Mouse (Mus musculus) spleen, adult 12 weeks (tissue): Measurements from ENCODE around the gene D930020B18Rik.
A peak's percentile ranks its signal among the peaks of the same experiment; 100 is the strongest.

Experiments used
- DNase-seq: peaks from one replicate; pipeline ENCODE4 v3.0.0; 2022; ENCODE audit warnings: low spot score

D930020B18Rik gene

GRCm38 (mm10) chr10:121641272-121642053, at the start of gene D930020B18Rik:
TSS of gene D930020B18Rik (plus strand) at chr10:121641588.
- DNase-seq, result no peak

DNA sequence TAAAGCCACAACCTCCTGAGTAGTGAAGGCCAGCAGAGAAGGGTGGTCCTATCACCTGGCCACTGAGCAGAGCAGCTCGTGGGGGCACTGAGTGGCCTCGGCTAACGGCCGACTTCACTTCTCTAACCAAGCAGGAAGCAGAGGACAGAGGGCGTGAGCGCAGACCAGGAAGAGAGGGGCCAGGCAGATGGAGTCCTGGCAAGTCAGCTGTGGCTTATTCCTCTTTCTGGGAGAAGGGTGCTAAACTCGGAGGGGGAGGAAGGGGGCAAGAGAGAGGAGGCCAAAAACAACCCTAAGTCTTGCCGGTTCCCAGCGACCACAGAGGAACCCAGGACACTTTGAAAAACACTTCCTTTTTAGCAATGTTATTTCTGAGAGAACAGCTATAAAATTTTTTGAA, 44.8 kb upstream of the D930020B18Rik start:
- DNase-seq, result no peak

- no peak for DNase-seq
These were observed 40.1 kb upstream of the D930020B18Rik start for GRCm38 (mm10) chr10:121601272-121601671.

- DNase-seq, result no peak
These were observed 37.8 kb upstream of the D930020B18Rik start for GRCm38 (mm10) chr10:121603556-121603955.

GRCm38 (mm10) chr10:121604632-121605344, 36.6 kb upstream of the D930020B18Rik start:
- no peak for DNase-seq

DNA sequence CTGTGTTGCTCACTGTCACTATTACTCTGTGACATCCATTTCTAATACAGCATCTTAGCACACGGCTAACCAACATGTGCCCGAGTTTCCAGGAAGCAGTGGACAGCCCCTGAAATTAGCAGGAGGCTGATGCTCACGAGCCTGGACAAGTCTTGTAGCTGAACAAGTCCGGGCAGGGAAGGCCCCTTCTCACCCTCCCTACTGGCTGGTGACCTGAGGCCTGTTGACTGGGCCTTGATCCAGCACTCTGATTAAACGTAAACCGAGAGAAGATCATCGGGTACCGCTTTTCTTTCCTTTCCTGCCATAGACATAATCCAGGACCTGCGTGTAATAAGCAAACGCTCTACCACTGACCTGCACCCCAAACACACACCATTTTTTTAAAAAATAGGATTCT, 33.2 kb upstream of the D930020B18Rik start:
- DNase-seq, result no peak

GRCm38 (mm10) chr10:121611587-121611986, 29.8 kb upstream of the D930020B18Rik start:
- no peak for DNase-seq

GRCm38 (mm10) chr10:121612448-121612847, 28.9 kb upstream of the D930020B18Rik start:
- no peak for DNase-seq

DNA sequence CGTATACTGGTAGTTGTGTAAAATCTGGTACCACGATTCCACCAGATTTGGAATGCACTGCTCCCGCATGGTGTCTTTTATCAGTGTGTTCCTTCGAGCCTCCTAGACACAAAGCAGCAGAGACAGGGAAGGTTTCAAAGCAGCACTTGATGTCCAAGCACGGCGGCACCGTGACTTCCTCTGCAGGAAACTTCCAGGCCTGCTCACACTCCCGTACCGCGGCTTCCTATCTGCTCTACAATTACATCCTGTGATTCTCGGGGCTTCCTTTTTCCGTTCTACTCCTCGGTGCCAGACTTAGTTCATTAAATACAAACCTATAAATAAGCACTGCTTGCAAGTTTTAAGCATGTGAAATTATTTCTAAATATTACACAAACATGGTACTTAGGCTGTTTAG, 27.8 kb upstream of the D930020B18Rik start:
- DNase-seq, result no peak

GRCm38 (mm10) chr10:121615146-121615870, 26.1 kb upstream of the D930020B18Rik start:
- DNase-seq, result no peak

DNA sequence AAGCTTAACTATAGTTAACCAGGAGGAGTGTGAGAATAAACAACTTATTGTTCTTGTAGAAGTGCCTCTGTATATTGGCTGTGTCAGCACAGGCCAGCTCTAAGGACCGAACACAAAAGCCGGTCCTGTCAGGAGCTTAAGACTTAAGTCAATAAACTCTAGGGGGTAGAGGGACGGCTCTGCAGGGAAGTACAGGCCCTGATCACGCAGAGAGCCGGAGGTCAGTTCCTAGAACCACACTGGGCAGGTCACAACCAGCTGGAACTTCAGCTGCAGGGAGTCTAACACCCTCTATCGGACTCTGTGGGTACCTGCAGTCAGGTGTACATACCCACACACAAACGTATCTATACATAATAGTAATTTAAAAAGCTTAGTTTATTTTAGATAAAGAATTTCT, 25.5 kb upstream of the D930020B18Rik start:
- DNase-seq, result no peak

DNA sequence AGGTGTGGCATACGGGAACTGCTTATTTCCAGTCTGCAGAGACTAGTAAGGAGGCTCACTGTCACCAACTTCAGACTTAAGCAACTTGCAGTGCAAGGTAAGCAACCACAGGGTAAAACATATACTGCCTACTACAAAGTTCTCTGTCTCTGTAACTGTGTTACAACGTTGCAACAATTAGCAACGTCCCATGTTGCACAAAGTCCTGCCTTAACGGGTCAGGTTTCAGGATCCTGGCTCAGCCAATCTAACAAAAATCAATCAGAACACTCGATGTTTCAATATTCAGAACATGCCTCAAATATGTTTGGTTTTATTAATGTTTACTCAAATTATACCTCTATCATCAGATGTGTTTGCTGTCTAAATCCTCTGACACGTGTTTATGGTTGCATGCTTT, 19.0 kb upstream of the D930020B18Rik start:
- DNase-seq, result no peak

GRCm38 (mm10) chr10:121623670-121624069, 17.7 kb upstream of the D930020B18Rik start:
- DNase-seq, result no peak

DNA sequence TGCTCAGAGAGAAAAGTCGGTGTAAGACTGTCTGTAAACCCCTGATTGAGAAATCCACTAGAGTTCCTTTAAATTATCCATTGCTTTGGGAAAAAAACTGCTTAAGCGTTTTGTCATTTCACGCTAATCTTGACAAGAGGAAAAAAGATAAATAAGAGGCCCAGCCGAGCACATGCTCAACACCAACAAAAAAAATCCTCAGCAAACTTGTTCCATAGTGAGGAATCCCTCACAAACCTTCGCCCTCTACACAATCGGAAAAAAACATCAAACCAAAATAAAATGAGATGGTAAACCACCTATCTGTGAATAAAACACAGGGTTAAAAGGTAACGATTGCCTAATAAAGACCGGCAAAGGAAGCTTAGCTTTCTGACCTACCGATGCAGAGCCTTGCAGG, 16.4 kb upstream of the D930020B18Rik start:
- no peak for DNase-seq

DNA sequence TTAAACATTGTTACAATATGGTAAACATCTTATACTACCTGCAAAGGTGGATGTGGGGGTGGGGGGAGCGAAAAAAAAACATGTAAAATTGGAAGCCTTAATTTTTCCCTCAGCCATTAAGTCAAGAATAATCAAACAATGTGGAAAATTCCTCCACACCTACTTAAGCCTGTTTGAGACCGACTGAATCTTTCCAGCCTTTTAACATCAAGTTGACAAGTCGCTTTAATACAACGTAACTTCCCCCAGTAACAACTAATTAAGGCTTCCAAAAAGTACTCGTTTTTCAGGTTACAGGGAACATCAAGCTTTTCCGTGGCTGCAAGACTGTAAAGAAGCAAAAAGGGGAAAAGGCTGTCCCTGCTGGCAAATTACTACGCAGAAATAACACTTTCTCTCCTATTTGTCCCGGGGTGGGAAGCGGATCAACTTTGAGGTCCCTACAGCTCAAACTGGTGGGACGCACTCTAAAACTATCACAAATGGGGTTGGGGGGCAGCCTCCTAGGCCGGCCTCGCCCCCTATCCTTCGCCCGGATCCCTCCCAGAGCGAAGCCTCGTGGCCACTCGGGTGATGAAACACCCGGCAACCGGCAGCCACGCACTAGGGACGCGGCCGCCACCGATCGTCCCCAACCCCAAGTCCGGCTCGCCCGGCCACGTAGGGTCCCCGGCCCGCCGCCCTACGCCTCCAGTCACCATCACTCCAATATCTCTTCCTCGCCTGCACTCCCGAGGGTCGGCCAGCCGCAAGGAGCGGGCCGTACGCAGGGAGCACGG, 15.8 kb upstream of the D930020B18Rik start:
- DNase-seq, result no peak

- peak; percentile 97 for DNase-seq
These were observed 15.1 kb upstream of the D930020B18Rik start, which contains the start of gene Xpot for GRCm38 (mm10) chr10:121626186-121626882. TSS of gene Xpot (minus strand) at chr10:121626332.

- DNase-seq, result no peak
These were observed 14.1 kb upstream of the D930020B18Rik start for GRCm38 (mm10) chr10:121627216-121627852.

GRCm38 (mm10) chr10:121628561-121629040, 12.8 kb upstream of the D930020B18Rik start:
- DNase-seq, result no peak

GRCm38 (mm10) chr10:121634159-121634558, 7.2 kb upstream of the D930020B18Rik start:
- no peak for DNase-seq

DNA sequence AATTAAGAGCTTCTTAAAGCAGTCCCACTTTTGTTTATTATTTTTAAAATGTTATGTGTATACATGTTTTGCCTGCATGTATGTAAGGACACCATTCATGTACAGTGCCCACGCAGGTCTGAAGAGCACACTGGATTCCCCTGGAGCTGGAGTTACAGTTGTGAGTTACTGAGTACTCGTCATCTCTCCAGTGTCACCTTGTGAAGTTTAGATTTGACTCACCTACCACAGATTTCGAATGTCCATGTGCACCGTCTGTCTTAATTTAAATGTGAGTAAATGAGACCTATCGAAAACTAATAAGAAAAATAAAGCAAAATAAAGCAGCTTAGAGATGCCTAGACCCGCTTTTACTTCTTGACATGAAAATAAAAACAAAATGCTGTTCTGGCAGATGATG, 5.1 kb upstream of the D930020B18Rik start:
- no peak for DNase-seq

- DNase-seq, result no peak
These were observed 1.8 kb upstream of the D930020B18Rik start for GRCm38 (mm10) chr10:121639573-121639972.
